Mouse (Mus musculus): ENCODE results near the gene Drc7. TPM values are rescaled to one million over a fixed set of nuclear protein-coding genes. Genes with fewer than 3 reads are reported as not detected.
"Not testable (repeated sequence)": the region's sequence is repeated elsewhere in the genome, so short reads cannot be mapped to it uniquely, and the experiment has no call there.

The Drc7 gene
- total RNA-seq (2021) = not detected
- long read RNA-seq, experiment 1 = 0 reads
- long read RNA-seq, experiment 2, partial matches to known transcripts = 0 of 1 reads
- long read RNA-seq, experiment 2, other reads (novel, unspliced or antisense) = 1 of 1 reads

GRCm38 (mm10) chr8:95054927-95055510, at the start of gene Drc7:
TSS of gene Drc7 (plus strand) at chr8:95055103.
- no peak for DNase-seq (ENCODE audit: low spot score in 2 of 2)

DNA sequence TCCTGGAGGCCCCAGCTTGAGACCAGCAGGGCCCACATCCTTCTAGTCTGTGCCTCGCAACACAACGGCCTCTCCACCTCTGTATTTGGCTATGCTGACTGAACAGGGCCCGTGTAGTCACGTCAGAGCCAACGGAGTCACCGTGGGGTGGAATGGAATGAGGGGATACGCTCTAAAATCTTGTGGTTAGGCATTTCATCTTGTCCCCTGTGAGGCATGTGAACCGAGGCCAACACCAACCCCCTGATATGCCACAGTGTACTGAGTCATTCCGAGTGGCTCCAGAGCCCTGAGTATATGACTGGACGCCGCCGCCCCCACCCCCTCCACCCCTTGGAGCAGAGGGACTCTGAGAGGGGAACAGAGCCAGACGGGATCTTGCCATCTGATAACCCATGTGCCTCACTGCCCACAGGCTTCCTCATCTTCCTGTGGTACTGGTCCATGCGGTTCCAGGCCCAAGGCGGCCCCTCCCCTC, 42.4 kb upstream of the Drc7 start:
- no peak for DNase-seq (ENCODE audit: low spot score in 2 of 2)

- DNase-seq (ENCODE audit: low spot score in 2 of 2) = no peak
Observed at GRCm38 (mm10) chr8:95015866-95016265, 39.0 kb upstream of the Drc7 start.

- no peak for DNase-seq (ENCODE audit: low spot score in 2 of 2)
Observed at GRCm38 (mm10) chr8:95016684-95017083, 38.2 kb upstream of the Drc7 start.

DNA sequence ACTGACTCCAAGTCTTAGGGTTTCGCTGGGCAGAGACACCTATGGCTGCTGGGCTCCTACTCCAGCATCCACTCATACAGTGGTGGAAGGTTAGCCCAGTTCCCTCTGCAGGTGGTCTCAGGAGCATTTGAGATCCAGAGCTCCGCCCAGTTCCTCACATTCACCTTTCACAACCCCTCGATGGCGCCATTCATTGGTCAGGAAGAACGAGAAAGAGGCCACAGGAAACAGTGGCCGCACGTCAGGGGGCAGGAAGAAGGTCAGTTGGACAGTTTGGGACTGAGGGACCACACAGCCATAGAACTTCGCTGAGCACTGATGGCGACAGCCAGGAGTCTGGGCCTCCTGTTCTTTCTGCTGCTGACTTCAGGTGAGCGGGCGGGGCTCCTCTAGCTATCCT, 37.5 kb upstream of the Drc7 start, which contains the start of gene Adgrg3:
Gene Adgrg3, plus strand, starts transcription at position 242 of the 400 bp plus-strand sequence.
- DNase-seq (ENCODE audit: low spot score in 2 of 2) = no peak

DNA sequence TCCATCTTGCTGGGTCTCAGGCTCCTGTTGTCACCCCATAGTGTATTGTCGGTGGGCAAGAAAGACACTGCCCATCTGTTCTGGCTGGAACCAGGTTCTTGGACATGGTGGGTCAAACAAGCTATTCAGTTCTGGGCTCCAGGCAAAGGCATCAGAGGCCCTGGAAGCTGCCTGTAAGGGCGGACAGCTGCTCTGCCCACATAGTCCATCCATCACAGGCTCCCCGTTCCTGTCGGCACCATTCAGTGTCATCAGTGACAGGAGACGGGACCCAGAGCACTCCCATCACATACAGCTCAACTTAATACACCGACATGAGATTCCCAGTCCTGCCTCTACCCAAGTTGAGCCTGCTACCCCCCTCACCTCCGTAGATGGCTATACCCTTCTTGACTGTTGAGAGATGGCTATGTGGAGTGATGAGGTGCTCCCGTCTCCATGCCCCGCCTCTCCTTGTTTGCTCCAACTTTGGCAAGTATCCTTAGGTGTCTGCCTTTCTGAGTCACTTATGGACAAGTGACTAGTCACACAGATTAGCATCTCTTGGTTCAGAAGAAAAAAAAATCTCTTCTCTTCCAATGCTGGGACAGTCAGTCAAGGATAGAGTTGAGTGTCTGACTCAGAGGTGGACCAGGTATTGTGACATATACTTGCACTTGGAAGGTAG, 36.8 kb upstream of the Drc7 start:
- no peak for DNase-seq (ENCODE audit: low spot score in 2 of 2)

GRCm38 (mm10) chr8:95020293-95020777, 34.6 kb upstream of the Drc7 start:
- no peak for DNase-seq (ENCODE audit: low spot score in 2 of 2)

DNA sequence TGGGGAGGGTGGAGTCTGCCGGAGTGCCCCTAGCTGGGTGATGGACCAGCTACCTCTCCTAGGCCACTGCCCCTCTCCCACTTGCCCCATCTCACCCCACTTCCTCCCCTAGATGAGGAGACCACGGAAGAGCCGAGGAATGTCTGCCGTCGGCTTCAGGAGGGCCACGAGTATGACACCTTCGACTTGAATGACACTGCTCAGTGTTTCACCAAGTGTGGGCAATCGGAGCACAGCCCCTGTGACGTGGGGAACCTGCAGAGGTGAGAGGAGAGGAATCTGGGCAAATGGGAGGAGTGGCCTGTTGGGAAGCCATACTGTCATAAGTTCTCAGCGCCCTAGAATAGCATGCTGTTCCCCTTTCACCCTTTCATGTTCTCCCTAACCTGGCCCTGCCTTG, 34.1 kb upstream of the Drc7 start:
- no peak for DNase-seq (ENCODE audit: low spot score in 2 of 2)

- no peak for DNase-seq (ENCODE audit: low spot score in 2 of 2)
Observed at GRCm38 (mm10) chr8:95023201-95023600, 31.7 kb upstream of the Drc7 start.

DNA sequence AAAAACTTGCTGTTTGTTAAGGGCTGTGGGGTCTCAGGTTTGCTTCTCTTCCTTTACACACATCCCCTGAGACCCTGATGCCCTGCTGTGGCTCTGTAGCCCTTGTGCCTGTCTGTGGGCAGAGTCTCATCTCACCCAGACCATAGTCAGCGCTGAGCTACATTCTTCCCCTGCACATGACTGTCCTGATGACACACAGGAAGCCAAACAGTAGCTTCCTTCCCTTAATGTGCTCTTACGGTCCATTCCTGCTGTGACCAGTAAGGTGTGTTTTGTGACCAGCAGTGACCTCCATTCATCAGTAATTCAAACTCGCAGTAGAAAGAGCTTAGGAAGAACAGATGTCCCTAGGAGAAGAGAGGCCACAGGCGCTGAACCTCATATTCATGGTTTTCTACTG, 30.5 kb upstream of the Drc7 start:
- DNase-seq (ENCODE audit: low spot score in 2 of 2) = no peak

- DNase-seq (ENCODE audit: low spot score in 2 of 2) = no peak
Observed at GRCm38 (mm10) chr8:95025421-95025820, 29.5 kb upstream of the Drc7 start.

- not testable (repeated sequence) for DNase-seq (ENCODE audit: low spot score in 2 of 2)
Observed at GRCm38 (mm10) chr8:95028391-95028790, 26.5 kb upstream of the Drc7 start.

GRCm38 (mm10) chr8:95037106-95037925, 17.6 kb upstream of the Drc7 start:
- DNase-seq (ENCODE audit: low spot score in 2 of 2) = peak in 1 of 2 experiments; percentile 29

- DNase-seq (ENCODE audit: low spot score in 2 of 2) = no peak
Observed at GRCm38 (mm10) chr8:95041883-95042784, 12.8 kb upstream of the Drc7 start.

DNA sequence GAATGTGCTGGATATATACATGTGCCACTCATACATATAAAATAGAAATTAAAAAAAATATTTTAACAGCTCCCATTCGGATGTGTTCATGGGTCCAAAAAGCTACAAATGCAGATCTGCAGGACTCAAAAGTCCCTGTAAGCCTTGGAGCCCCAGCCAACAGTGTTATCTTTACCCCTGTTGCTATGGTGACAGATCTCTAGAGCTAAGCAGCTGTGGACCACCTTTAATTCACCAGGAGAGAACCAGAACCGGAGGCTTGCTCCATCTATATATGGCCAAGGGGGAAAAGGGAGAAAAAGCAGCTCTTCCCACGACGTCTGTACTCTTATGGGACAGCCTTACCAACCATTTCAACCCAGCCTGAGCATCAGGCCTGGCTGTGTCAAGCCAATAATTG, 10.1 kb upstream of the Drc7 start:
- DNase-seq (ENCODE audit: low spot score in 2 of 2) = no peak

- no peak for DNase-seq (ENCODE audit: low spot score in 2 of 2)
Observed at GRCm38 (mm10) chr8:95046982-95047381, 7.9 kb upstream of the Drc7 start.

- DNase-seq (ENCODE audit: low spot score in 2 of 2) = no peak
Observed at GRCm38 (mm10) chr8:95047884-95048680, 6.8 kb upstream of the Drc7 start.

DNA sequence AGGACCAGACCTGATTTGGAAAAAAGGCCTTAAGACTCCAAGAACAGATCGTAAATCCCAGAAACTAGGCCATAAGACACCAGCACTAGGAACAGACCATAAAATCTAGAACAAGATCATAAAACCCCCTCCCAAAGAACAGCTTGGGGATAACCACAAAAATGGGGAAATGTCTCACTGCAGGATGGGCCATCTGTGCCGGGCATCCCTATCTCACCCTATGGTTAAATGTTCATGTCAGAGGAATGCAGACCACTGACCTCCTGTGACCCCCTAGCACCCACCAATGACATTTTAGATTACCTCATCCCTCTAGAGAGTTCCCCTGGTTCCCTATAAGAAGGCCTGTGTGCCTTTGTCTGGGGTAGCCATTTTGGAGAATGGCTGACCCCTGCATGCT, 5.3 kb upstream of the Drc7 start:
- DNase-seq (ENCODE audit: low spot score in 2 of 2) = no peak

DNA sequence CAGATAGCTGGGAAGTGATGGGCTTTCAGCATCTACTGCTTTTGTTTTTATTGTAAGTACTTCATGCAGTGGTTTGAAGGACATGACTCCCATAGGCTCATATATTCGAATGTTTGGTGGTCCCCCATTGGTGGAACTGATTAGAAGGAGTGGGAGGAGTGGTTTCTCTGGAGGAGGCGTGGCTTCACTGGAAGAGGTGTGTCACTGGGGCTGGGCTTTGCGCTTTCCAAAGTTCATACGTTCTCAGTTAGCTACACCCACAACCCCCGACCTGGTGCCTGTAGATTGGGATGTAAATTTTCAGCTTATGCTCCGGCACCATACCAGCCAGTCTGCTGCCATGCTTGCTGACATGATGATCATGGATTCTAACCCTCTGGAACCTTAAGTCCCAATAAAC, 465 bp upstream of the Drc7 start:
- DNase-seq (ENCODE audit: low spot score in 2 of 2) = no peak

- no peak for DNase-seq (ENCODE audit: low spot score in 2 of 2)
Observed at GRCm38 (mm10) chr8:95056414-95056813, 1.5 kb downstream of the Drc7 start.
